Mouse (Mus musculus) liver, adult 2 months (tissue): ENCODE results near the gene Pawr. TPM values are rescaled to one million over a fixed set of nuclear protein-coding genes. Genes with fewer than 3 reads are reported as not detected.
"Not testable (repeated sequence)": the region's sequence is repeated elsewhere in the genome, so short reads cannot be mapped to it uniquely, and the experiment has no call there.

Source experiments
- DNase-seq: peaks from one replicate; pipeline ENCODE4 v3.0.0-alpha.2; 2011; ENCODE audit warnings: low read depth, low spot score; ENCODE audit errors: extremely low read depth
- H3K27ac ChIP-seq: fragments of 200-500 bp; replicated peaks from 2 replicates; pipeline ENCODE4 v1.5.1; 2012; ENCODE audit warnings: low read depth, mild to moderate bottlenecking, control low read depth, inconsistent platforms, low read length; ENCODE audit not compliant: insufficient read depth
- H3K27me3 ChIP-seq: fragments of 200-500 bp; 2 replicates; pipeline ENCODE4 v1.6.1; 2012; ENCODE audit warnings: mild to moderate bottlenecking, moderate library complexity, low read length, inconsistent platforms; ENCODE audit not compliant: control insufficient read depth, insufficient read depth
- H3K36me3 ChIP-seq: fragments of 200-500 bp; 2 replicates; pipeline ENCODE4 v1.6.1; 2012; ENCODE audit warnings: low read length, inconsistent platforms; ENCODE audit not compliant: control insufficient read depth, insufficient read depth
- H3K4me1 ChIP-seq: fragments of 200-500 bp; 2 replicates; pipeline ENCODE4 v1.6.1; 2011; ENCODE audit warnings: low read length; ENCODE audit not compliant: control insufficient read depth, insufficient read depth
- H3K4me3 ChIP-seq: fragments of 200-500 bp; 2 replicates; pipeline ENCODE4 v1.5.1; 2011; ENCODE audit warnings: low read depth, mild to moderate bottlenecking, control low read depth, low read length, moderate library complexity; ENCODE audit not compliant: insufficient read depth
- H3K79me2 ChIP-seq: fragments of 200-500 bp; 2 replicates; pipeline ENCODE4 v1.6.1; 2012; ENCODE audit warnings: inconsistent platforms, mild to moderate bottlenecking, low read length, moderate library complexity; ENCODE audit not compliant: control insufficient read depth, insufficient read depth
- H3K9ac ChIP-seq: fragments of 200-500 bp; 2 replicates; pipeline ENCODE4 v1.6.1; 2012; ENCODE audit warnings: low read depth, mild to moderate bottlenecking, control low read depth, inconsistent platforms, low read length
- CTCF ChIP-seq: fragments of 200-500 bp; IDR thresholded peaks from 2 replicates; pipeline ENCODE4 v1.5.1; 2011; ENCODE audit warnings: low read depth, low read length, control low read depth
- POLR2A ChIP-seq: fragments of 200-500 bp; IDR thresholded peaks from 2 replicates; pipeline ENCODE4 v1.6.1; 2011; ENCODE audit warnings: low read length, control low read depth; ENCODE audit not compliant: insufficient read depth; ENCODE audit errors: extremely low read depth
- WGBS: fragments of 180-500 bp; shearing (Covaris S2); methylation state at CpG from one replicate; pipeline ENCODE4 v1.1.7; 2018; 5-methylcytosine and 5-hydroxymethylcytosine counted together
- polyA plus RNA-seq: library from polyadenylated mRNA; depleted of rRNA; stranded (reverse); fragments of >200 nt; gene quantifications from 2 replicates; pipeline ENCODE4 v1.2.3, GENCODE M21; 2012
- total RNA-seq: library from RNA; depleted of rRNA; stranded (reverse); fragments of >200 nt; gene quantifications from 2 replicates; pipeline ENCODE4 v1.2.3, GENCODE M21; 2014

The Pawr gene
- total and polyA plus RNA-seq, 2 experiments = 5.0 to 7.1 TPM

GRCm38 (mm10) chr10:108436365-108436764 is 104.4 kb downstream of the Pawr start:
- H3K4me1 ChIP-seq = peaks cover 2% of the 10 kb centered on the region; the same call in 1 of the 2 replicates
- DNase-seq = no peak
- WGBS = 52% methylated on average over 8 of the region's 8 CpGs
- H3K4me3 ChIP-seq = no peak overlapping the region
- H3K9ac ChIP-seq = no peak overlapping the region
- H3K27ac ChIP-seq = no peak overlapping the region
- H3K36me3 ChIP-seq = no peaks in the 10 kb centered on the region
- no peaks in the 10 kb centered on the region for H3K27me3 ChIP-seq
- no peaks in the 10 kb centered on the region for H3K79me2 ChIP-seq
- TF ChIP-seq CTCF = no peak
- no peak for TF ChIP-seq POLR2A

GRCm38 (mm10) chr10:108440251-108440650 is 108.3 kb downstream of the Pawr start:
- H3K9ac ChIP-seq, H3K79me2 ChIP-seq, H3K4me1 ChIP-seq, H3K4me3 ChIP-seq, H3K27me3 ChIP-seq, H3K27ac ChIP-seq, H3K36me3 ChIP-seq, DNase-seq: not testable (repeated sequence)
- 92% methylated on average over 5 of the region's 5 CpGs for WGBS

- DNase-seq = peak; percentile 19
Observed at GRCm38 (mm10) chr10:108443931-108444876, 112.3 kb downstream of the Pawr start.

GRCm38 (mm10) chr10:108445123-108445522 is 113.2 kb downstream of the Pawr start:
- Histone ChIP-seq H3K36me3 (no peaks in the 10 kb centered on the region), H3K4me3 (no peak overlapping the region), H3K27me3 (no peaks in the 10 kb centered on the region), H3K27ac (peak overlapping the region; percentile 81), H3K4me1 (peaks cover 27% of the 10 kb centered on the region), H3K79me2 (no peaks in the 10 kb centered on the region), H3K9ac (no peak overlapping the region)
- WGBS = 11% methylated on average over 4 of the region's 4 CpGs
- TF ChIP-seq POLR2A (no peak), CTCF (no peak)
- peak; percentile 79 for DNase-seq

More at GRCm38 (mm10) chr10:108443931-108444876, 112.3 kb downstream of the Pawr start:
- H3K79me2 ChIP-seq = no peaks in the 10 kb centered on the region
- H3K4me3 ChIP-seq = no peak overlapping the region
- peaks cover 24% of the 10 kb centered on the region for H3K4me1 ChIP-seq
- H3K27me3 ChIP-seq = no peaks in the 10 kb centered on the region
- H3K36me3 ChIP-seq = no peaks in the 10 kb centered on the region
- WGBS = 70% methylated on average over 19 of the region's 19 CpGs
- no peak overlapping the region; the same call in 1 of the 2 replicates for H3K27ac ChIP-seq
- H3K9ac ChIP-seq = no peak overlapping the region
- TF ChIP-seq CTCF (no peak), POLR2A (no peak)

GRCm38 (mm10) chr10:108445606-108446005 is 113.7 kb downstream of the Pawr start:
- Histone ChIP-seq H3K36me3 (no peaks in the 10 kb centered on the region), H3K27ac (peak overlapping the region; percentile 81), H3K9ac (peak overlapping the region; percentile 36; the same call in 1 of the 2 replicates), H3K4me3 (no peak overlapping the region), H3K27me3 (no peaks in the 10 kb centered on the region), H3K4me1 (peaks cover 27% of the 10 kb centered on the region), H3K79me2 (no peaks in the 10 kb centered on the region)
- WGBS = 13% methylated on average over 10 of the region's 10 CpGs
- no peak for DNase-seq
- TF ChIP-seq POLR2A = no peak
- no peak for TF ChIP-seq CTCF
